Mouse (Mus musculus) adrenal gland, adult 8-10 months (tissue): ENCODE results near the gene Arhgef33. TPM values are rescaled to one million over a fixed set of nuclear protein-coding genes. Genes with fewer than 3 reads are reported as not detected.

Experiments
- DNase-seq: peaks from one replicate; pipeline ENCODE4 v3.0.0; 2022
- total RNA-seq, 4 experiments: library from RNA; stranded (reverse); gene quantifications; 2 replicates each; pipeline ENCODE4 v1.2.4; 2022

The Arhgef33 gene
- total RNA-seq, 4 experiments from 2014 or later: 0.78 to 2.8 (median 1.3) TPM

DNA sequence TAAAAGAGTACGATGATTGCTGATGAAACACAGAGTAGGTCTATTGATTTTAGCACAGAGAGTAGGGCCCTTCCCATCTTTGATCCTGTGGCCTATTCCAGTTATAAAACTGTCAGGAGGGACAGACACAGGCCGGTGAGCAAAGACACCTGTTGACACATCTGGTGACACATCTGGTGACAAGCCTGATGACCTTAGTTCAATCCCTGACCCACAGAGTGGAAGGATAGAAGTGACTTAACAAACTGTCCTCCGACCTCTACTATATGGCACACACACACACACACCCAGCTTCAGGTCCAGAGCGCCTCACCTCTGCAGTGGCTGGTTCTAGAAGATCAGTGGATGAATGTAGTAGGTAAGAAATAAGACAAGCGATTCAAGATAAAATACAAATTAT, 139.3 kb downstream of the Arhgef33 start:
- no peak for DNase-seq

Other genes with a start within 250 kb of the Arhgef33 start
- gene Hnrnpll, start 245.1 kb upstream of the Arhgef33 start, total RNA-seq: 10 to 100 TPM; 47.6 to 53.1 (median 50.6) TPM
- gene Galm, start 179.9 kb upstream of the Arhgef33 start, total RNA-seq: 10 to 100 TPM; 12.7 to 18.1 (median 14.4) TPM
- 100 to 1,000 TPM in 3 of 4 experiments, 10 to 100 TPM in 1; 96.8 to 150 (median 119) TPM for gene Srsf7, start 100.1 kb upstream of the Arhgef33 start, total RNA-seq
- gene Ttc39d, start 99.9 kb upstream of the Arhgef33 start, total RNA-seq: under 1 TPM in 2 of 4 experiments, not detected in 2; 0.09 to 0.11 TPM
- gene Gemin6, start 83.0 kb upstream of the Arhgef33 start, total RNA-seq: 10 to 100 TPM in 1 of 4 experiments, 1 to 10 TPM in 3; 6.9 to 10.9 (median 9.2) TPM
- gene Morn2, start 17.2 kb upstream of the Arhgef33 start, total RNA-seq: 10 to 100 TPM; 15.5 to 27.5 (median 19.9) TPM
- gene Dhx57, start 16.9 kb upstream of the Arhgef33 start, total RNA-seq: 10 to 100 TPM; 11.8 to 22.0 (median 16.8) TPM
- gene Gm10190, start 66.1 kb downstream of the Arhgef33 start, total RNA-seq: 1 to 10 TPM in 2 of 4 experiments, not detected in 2; 2.3 to 2.8 TPM
- gene Sos1, start 173.0 kb downstream of the Arhgef33 start, total RNA-seq: 10 to 100 TPM; 27.2 to 34.2 (median 32.0) TPM